Mouse (Mus musculus) hindbrain, embryonic 10.5 days (tissue): ENCODE results near the gene Ano6. TPM values are rescaled to one million over a fixed set of nuclear protein-coding genes. Genes with fewer than 3 reads are reported as not detected.

Experiments used
- DNase-seq: peaks from one replicate; pipeline ENCODE4 v3.0.0-alpha.2; 2017; ENCODE audit warnings: low spot score
- H3K27ac ChIP-seq: fragments of 300-500 bp; sonication (generic); 2 replicates; pipeline ENCODE4 v1.5.1; 2016; ENCODE audit warnings: mild to moderate bottlenecking, moderate library complexity
- H3K27me3 ChIP-seq: fragments of 300-500 bp; sonication (generic); 2 replicates; pipeline ENCODE4 v1.6.1; 2016; ENCODE audit warnings: mild to moderate bottlenecking; ENCODE audit not compliant: poor library complexity, insufficient read depth, severe bottlenecking
- H3K36me3 ChIP-seq: fragments of 300-500 bp; sonication (generic); 2 replicates; pipeline ENCODE4 v1.6.1; 2016; ENCODE audit warnings: mild to moderate bottlenecking, moderate library complexity
- H3K4me1 ChIP-seq: fragments of 300-500 bp; sonication (generic); replicated peaks from 2 replicates; pipeline ENCODE4 v1.6.1; 2016; ENCODE audit warnings: mild to moderate bottlenecking
- H3K4me3 ChIP-seq: fragments of 300-500 bp; sonication (generic); 2 replicates; pipeline ENCODE4 v1.5.1; 2016; ENCODE audit warnings: mild to moderate bottlenecking, moderate library complexity
- H3K9me3 ChIP-seq: fragments of 300-500 bp; sonication (generic); 2 replicates; pipeline ENCODE4 v1.6.1; 2016; ENCODE audit warnings: mild to moderate bottlenecking, moderate library complexity
- WGBS: fragments of 180-500 bp; shearing (Covaris S2); methylation state at CpG from one replicate; pipeline ENCODE4 v1.1.7; 2016; 5-methylcytosine and 5-hydroxymethylcytosine counted together
- polyA plus RNA-seq: library from polyadenylated mRNA; unstranded; fragments of >200 nt; fragmentation: Nextera tagmentation; extraction: Ambion mirVana; gene quantifications from 2 replicates; pipeline ENCODE4 v1.2.1, GENCODE M21; 2016

Gene Ano6
- polyA plus RNA-seq, 1 experiment from 2014 or later, result 31.1 TPM

DNA sequence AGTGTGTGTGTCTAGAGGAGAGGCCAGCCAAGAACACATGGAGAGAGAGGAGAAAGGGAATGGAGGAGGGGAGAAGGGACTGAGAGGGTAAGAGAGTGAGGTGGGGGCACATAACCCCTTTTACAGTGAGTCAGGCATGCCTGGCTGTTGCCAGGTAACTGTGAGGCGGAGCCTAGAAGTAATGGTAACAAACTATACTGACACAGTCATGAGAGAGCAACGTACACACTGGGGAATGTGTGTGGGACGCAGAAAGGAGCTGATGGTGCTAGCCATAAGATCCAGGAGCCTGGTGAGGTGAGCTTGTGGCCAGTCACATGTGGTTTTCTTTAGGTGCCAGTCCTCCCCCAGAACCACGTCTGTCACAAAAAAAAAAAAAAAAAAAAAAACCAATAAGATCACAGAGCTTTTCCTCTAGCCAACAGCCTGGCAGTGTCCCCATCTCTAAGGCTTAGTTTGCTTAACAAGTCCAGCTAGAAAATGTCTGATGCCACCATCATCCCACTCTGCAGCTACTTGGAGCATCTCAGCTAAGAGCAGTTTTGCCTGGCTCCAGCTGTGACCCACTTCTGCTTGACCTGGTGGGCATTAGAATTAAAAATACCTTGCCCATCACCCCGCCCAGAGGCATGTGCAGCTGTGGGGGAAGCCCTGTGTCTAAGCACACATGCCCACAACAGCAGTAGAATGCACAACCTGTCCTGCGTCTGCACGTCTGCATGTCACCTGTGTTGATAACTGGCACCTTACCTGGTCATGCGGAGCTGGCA, 186.7 kb downstream of the Ano6 start:
- Histone ChIP-seq H3K4me3 (no peak overlapping the region), H3K4me1 (peaks cover 15% of the 10 kb centered on the region), H3K36me3 (peaks cover 20% of the 10 kb centered on the region), H3K27ac (no peak overlapping the region), H3K27me3 (no peaks in the 10 kb centered on the region), H3K9me3 (no peaks in the 10 kb centered on the region)
- DNase-seq, result no peak
- 77% methylated on average over 8 of the region's 8 CpGs for WGBS

DNA sequence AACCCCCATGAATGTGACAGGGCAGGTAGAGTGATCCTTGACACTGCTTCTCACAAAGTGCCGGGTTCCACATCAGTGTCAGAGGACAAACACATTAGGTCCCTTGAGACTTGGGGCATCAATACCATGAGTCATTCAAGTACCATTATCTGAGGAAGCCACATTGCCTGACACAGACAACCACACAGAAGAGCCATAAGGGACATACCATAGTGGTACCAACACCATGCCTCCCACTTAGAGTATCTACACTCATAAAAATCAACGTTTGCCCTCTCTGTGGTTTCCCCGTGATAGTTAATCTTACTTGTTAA, 187.3 kb downstream of the Ano6 start:
- Histone ChIP-seq H3K27me3 (no peaks in the 10 kb centered on the region), H3K9me3 (no peaks in the 10 kb centered on the region), H3K4me1 (peaks cover 15% of the 10 kb centered on the region), H3K36me3 (peaks cover 15% of the 10 kb centered on the region), H3K4me3 (no peak overlapping the region), H3K27ac (no peak overlapping the region)
- 94% methylated on average over 3 of the region's 3 CpGs for WGBS
- no peak for DNase-seq

DNA sequence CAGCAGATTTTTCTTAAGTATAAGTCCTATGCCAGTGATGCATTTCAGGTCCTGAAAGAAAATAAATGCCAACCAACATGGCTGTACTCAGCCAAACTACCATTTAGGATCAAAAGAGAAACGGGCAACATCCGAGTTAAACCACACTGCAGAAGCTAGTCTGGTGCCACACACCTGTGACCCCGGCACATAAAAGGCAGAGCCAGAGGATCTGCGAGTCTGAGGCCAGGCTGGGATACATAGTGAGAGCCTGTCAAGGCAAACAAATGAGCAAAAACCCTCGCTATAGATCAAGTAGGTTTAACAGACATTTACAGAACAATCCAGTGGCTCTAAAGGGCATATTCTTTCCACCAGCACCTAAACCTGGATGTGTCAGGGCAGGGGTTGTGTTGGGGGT, 190.0 kb downstream of the Ano6 start:
- DNase-seq, result no peak
- H3K4me1 ChIP-seq, result peaks cover 15% of the 10 kb centered on the region
- no peak overlapping the region for H3K27ac ChIP-seq
- no peaks in the 10 kb centered on the region for H3K27me3 ChIP-seq
- no peaks in the 10 kb centered on the region for H3K9me3 ChIP-seq
- 68% methylated on average over 5 of the region's 5 CpGs for WGBS
- no peak overlapping the region for H3K4me3 ChIP-seq
- H3K36me3 ChIP-seq, result no peaks in the 10 kb centered on the region

DNA sequence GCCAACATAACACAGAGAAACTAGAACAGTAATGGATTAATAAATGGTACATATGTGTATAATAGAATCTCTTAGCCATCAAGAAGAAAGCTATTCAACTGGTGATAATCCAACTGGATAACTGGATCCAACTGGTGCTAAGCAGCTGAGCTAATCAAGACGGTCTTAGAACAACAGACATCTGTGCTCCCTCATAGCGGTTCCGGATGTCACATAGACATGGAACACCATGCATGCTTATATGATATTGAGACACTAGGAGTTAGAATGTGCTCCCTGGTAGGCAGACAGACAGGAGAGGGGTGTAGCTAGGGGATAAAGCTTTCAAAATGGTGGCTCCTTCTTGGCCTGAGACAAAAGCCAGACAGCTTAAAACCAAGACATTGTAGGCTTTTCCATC, 197.3 kb downstream of the Ano6 start:
- Histone ChIP-seq H3K4me3 (no peak overlapping the region), H3K9me3 (peaks cover 5% of the 10 kb centered on the region; the same call in 1 of the 2 replicates), H3K4me1 (no peaks in the 10 kb centered on the region), H3K27me3 (no peaks in the 10 kb centered on the region), H3K36me3 (no peaks in the 10 kb centered on the region), H3K27ac (no peak overlapping the region)
- no peak for DNase-seq
- WGBS, result 94% methylated on average over 3 of the region's 3 CpGs

DNA sequence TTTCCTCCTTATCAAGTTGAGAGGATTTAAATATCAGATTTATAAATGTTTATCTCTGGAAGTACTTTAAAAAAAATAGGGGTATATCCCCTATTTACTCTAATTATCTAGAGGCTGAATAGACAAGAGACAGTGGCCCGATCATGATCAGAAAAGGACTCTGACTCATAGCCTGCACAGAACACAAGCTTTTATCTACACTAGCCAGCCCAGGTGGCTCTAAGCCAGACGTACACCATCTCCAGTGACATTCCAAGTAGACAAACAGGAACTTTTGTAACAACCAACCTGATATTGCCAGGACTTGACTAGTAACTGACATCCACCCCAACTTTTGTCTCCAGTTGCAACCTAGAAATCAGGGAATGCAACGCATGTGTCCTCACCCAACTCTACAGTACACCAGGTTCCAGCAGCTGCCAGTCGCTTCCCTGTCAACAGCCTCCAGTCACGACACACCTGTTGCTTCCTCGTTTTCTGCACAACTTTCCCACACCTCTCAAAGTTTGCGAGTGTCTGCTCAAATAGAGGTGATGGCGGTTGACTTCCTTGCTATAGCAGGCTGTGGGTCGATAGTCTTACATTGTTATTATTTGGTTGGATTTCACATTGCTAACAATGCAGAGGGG, 199.0 kb downstream of the Ano6 start:
- DNase-seq, result no peak
- H3K4me3 ChIP-seq, result no peak overlapping the region
- H3K27ac ChIP-seq, result no peak overlapping the region
- no peaks in the 10 kb centered on the region for H3K27me3 ChIP-seq
- no peaks in the 10 kb centered on the region for H3K36me3 ChIP-seq
- 90% methylated on average over 9 of the region's 9 CpGs for WGBS
- H3K9me3 ChIP-seq, result peaks cover 5% of the 10 kb centered on the region; the same call in 1 of the 2 replicates
- H3K4me1 ChIP-seq, result no peaks in the 10 kb centered on the region

DNA sequence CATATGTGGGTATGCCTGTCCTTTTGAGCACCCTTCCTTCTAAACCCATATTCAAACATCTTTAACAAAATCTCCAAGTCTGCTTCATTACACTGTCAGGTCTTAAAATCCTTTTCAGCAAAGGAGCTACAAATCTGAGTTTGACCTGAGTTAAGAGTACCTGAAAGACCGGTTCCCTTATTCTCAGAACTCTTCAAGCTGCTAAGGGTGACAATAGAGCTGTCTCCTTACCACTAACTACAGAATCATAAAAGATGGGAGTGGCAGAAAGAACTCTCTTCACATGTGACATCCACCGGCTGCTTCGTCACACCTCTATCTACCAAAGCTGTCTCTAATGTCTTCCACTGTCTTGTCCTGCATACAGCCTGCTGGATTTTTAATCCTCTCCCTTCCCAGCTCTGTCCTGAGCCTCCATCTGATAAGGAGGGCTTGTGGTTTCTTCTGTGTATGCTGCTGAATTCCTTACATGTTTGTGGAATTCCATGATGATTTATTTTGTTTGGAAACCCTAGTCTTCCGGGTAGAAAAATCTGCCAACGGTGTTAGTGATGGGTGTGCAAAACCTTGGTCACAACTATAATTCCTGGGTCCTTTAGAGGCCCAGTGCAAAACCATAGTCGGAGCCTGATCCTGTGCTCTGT, 212.4 kb downstream of the Ano6 start:
- H3K36me3 ChIP-seq, result no peaks in the 10 kb centered on the region
- H3K27me3 ChIP-seq, result no peaks in the 10 kb centered on the region
- no peaks in the 10 kb centered on the region for H3K4me1 ChIP-seq
- H3K27ac ChIP-seq, result no peak overlapping the region
- WGBS, result 81% methylated on average over 6 of the region's 6 CpGs
- H3K9me3 ChIP-seq, result no peaks in the 10 kb centered on the region
- no peak for DNase-seq
- H3K4me3 ChIP-seq, result no peak overlapping the region

DNA sequence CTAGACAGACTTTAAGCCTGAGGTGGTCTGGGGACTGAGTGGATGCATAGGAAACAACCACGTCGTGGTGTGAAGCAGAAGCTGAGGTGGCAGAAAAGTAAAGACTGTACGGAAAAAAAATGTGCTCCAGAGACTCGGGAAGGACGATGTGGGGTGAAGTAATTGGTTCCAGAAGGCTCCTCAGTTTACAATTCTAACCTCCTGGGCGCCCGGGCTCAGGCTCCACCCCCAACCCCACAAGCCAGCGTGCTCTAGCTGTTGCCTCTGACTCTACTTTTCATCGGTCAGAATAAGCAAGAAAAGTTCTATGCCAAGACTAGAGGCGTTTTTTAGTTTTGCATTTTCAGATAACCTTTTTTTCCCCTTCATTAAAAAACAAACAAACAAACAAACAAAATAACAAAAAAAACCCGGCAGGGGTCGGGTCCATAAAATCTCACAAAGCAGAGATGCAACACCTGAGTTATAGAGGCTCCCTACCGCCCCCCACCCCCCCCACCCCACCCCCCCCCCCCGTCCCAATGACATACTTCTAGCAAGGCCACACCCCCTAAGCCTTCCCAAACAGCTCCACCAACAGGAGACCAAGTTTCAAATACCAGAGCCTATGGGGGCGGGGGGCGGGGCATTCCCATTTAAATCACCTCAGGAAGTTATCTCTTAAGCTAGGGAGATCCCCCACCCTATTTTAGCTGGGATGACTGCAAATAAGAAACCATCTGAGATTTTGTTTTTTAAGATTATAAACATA, 221.2 kb downstream of the Ano6 start:
- no peak overlapping the region for H3K27ac ChIP-seq
- 79% methylated on average over 16 of the region's 16 CpGs for WGBS
- no peak overlapping the region for H3K4me3 ChIP-seq
- no peak for DNase-seq
- peaks cover 8% of the 10 kb centered on the region; the same call in 1 of the 2 replicates for H3K9me3 ChIP-seq
- peaks cover 3% of the 10 kb centered on the region; the same call in 1 of the 2 replicates for H3K4me1 ChIP-seq
- H3K27me3 ChIP-seq, result no peaks in the 10 kb centered on the region
- H3K36me3 ChIP-seq, result no peaks in the 10 kb centered on the region

DNA sequence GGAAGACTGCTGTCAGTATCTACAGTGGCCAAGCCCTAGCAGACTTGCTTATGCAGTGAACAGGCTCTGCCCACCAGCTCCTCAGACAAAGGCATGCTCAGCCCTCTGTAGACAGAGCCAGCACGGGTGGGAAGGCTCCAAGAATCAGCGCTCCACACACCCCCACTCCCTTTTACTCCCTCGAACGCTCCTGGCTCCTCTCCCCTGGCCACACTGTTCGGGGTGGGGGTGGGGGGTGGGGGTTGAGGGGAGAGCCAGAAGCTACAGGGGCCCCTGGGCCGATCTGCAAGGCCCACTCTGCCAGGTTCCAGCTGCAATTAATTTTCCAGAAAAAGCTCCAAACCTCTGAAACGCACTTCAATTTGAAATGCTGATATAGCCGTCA, 221.7 kb downstream of the Ano6 start:
- peak overlapping the region; percentile 53; the same call in 1 of the 2 replicates for H3K27ac ChIP-seq
- peaks cover 12% of the 10 kb centered on the region; the same call in 1 of the 2 replicates for H3K9me3 ChIP-seq
- no peak overlapping the region for H3K4me3 ChIP-seq
- H3K36me3 ChIP-seq, result no peaks in the 10 kb centered on the region
- DNase-seq, result peak; percentile 18
- peaks cover 3% of the 10 kb centered on the region; the same call in 1 of the 2 replicates for H3K4me1 ChIP-seq
- no peaks in the 10 kb centered on the region for H3K27me3 ChIP-seq
- 59% methylated on average over 8 of the region's 8 CpGs for WGBS

DNA sequence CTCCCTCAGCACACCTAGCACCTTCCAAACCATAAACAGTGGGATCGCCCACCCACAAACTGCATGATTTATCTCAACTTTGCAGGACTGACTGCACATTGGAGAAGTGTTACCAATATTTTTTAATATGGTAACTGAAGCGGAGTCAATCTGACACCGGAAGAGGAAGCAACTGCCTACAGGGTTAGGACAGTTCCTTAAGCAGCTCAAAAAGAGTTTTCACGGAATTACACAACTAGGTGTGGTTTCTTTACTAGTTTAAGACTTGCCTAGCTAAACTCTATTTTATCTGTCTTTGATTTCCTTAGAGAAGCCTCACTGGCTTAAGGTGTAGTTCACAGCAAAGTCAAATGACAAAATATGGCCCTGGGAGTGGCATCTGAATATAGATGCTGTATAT, 223.9 kb downstream of the Ano6 start:
- 91% methylated on average over 4 of the region's 4 CpGs for WGBS
- Histone ChIP-seq H3K9me3 (peaks cover 12% of the 10 kb centered on the region; the same call in 1 of the 2 replicates), H3K27ac (no peak overlapping the region), H3K4me1 (peaks cover 3% of the 10 kb centered on the region; the same call in 1 of the 2 replicates), H3K27me3 (no peaks in the 10 kb centered on the region), H3K4me3 (no peak overlapping the region), H3K36me3 (no peaks in the 10 kb centered on the region)
- DNase-seq, result no peak

DNA sequence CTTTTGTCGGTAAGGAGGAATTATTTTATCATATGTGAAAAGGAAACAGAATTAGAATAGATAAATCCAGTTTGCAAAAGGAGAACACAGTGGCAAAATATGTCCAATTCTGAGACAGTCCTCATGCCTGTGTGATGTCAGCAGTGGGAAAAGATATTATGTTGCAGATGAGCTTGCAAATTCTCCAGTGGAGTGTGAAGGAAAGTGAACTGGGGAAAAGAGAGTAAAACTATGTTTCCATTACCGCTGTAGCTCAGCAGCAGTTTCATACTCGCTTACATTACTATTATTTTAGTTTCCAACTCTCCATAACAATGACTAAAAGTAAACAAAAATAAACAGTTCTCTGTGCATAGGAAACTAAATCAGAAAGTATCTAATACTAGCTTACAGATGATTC, 229.8 kb downstream of the Ano6 start:
- Histone ChIP-seq H3K27ac (no peak overlapping the region), H3K9me3 (peaks cover 10% of the 10 kb centered on the region; the same call in 1 of the 2 replicates), H3K27me3 (no peaks in the 10 kb centered on the region), H3K36me3 (no peaks in the 10 kb centered on the region), H3K4me1 (no peaks in the 10 kb centered on the region), H3K4me3 (no peak overlapping the region)
- 89% methylated on average over 3 of the region's 3 CpGs for WGBS
- DNase-seq, result no peak

DNA sequence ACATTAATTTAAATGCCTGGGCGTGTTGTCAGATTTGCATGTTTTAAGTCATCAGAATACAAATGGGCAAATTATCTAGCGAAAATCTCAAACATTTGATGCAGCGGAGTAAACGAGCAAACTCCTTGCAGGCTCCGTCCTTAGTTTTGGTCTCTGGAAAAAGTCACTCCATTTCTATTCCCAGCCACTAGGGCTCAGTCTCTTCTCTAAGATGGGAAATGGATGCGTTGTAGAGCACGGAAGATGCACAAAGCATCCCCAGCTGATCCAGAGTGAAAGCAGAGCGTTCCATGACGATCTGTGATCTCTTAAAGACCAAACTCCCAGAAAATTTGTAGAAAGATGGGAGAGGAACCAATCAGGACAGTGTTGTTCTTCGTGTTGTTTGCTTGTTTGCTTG, 230.9 kb downstream of the Ano6 start:
- Histone ChIP-seq H3K9me3 (peaks cover 7% of the 10 kb centered on the region; the same call in 1 of the 2 replicates), H3K27me3 (no peaks in the 10 kb centered on the region), H3K36me3 (no peaks in the 10 kb centered on the region), H3K4me3 (no peak overlapping the region), H3K4me1 (no peaks in the 10 kb centered on the region), H3K27ac (no peak overlapping the region)
- 62% methylated on average over 10 of the region's 10 CpGs for WGBS
- DNase-seq, result no peak
